Mouse (Mus musculus) c-Kit-positive CD71-negative TER-119-negative erythroid progenitor cells, embryonic 14.5 days (primary cell): ENCODE measurements around the gene Ap1g2.
A peak's percentile ranks its signal among the peaks of the same experiment; 100 is the strongest.

Source experiments
- DNase-seq: peaks from one replicate; pipeline ENCODE4 v3.0.0-alpha.2; 2013; ENCODE audit warnings: low read depth

Ap1g2 gene

GRCm38 (mm10) chr14:55105836-55106809 is at the start of gene Ap1g2:
TSS of gene Ap1g2 (minus strand) at chr14:55106593.
- peak; percentile 79 for DNase-seq

GRCm38 (mm10) chr14:55152951-55153481 is 46.6 kb upstream of the Ap1g2 start:
- no peak for DNase-seq

GRCm38 (mm10) chr14:55152174-55152573 is 45.8 kb upstream of the Ap1g2 start:
- DNase-seq, result no peak

GRCm38 (mm10) chr14:55150985-55151384 is 44.6 kb upstream of the Ap1g2 start:
- DNase-seq, result no peak

- DNase-seq, result no peak
Observed at GRCm38 (mm10) chr14:55149041-55149440, 42.6 kb upstream of the Ap1g2 start.

GRCm38 (mm10) chr14:55148363-55148915 is 42.0 kb upstream of the Ap1g2 start:
- DNase-seq, result peak; percentile 34

- DNase-seq, result no peak
Observed at GRCm38 (mm10) chr14:55146829-55147401, 40.5 kb upstream of the Ap1g2 start.

GRCm38 (mm10) chr14:55146324-55146723 is 39.9 kb upstream of the Ap1g2 start:
- no peak for DNase-seq

- no peak for DNase-seq
Observed at GRCm38 (mm10) chr14:55139313-55139712, 32.9 kb upstream of the Ap1g2 start.

GRCm38 (mm10) chr14:55135676-55136075 is 29.3 kb upstream of the Ap1g2 start:
- no peak for DNase-seq

- no peak for DNase-seq
Observed at GRCm38 (mm10) chr14:55126521-55126920, 20.1 kb upstream of the Ap1g2 start.

- no peak for DNase-seq
Observed at GRCm38 (mm10) chr14:55125711-55126110, 19.3 kb upstream of the Ap1g2 start.

GRCm38 (mm10) chr14:55122359-55122758 is 16.0 kb upstream of the Ap1g2 start:
- no peak for DNase-seq

GRCm38 (mm10) chr14:55121947-55122346 is 15.6 kb upstream of the Ap1g2 start:
- no peak for DNase-seq

- DNase-seq, result no peak
Observed at GRCm38 (mm10) chr14:55119421-55120134, 13.2 kb upstream of the Ap1g2 start.

- no peak for DNase-seq
Observed at GRCm38 (mm10) chr14:55118852-55119251, 12.5 kb upstream of the Ap1g2 start.

- DNase-seq, result no peak
Observed at GRCm38 (mm10) chr14:55116425-55117200, 10.2 kb upstream of the Ap1g2 start, which contains the start of gene Jph4. TSS of gene Jph4 (minus strand) at chr14:55116935.

- DNase-seq, result no peak
Observed at GRCm38 (mm10) chr14:55115846-55116245, 9.5 kb upstream of the Ap1g2 start.

- no peak for DNase-seq
Observed at GRCm38 (mm10) chr14:55114759-55115701, 8.6 kb upstream of the Ap1g2 start.
